In the genomic region with DNA sequence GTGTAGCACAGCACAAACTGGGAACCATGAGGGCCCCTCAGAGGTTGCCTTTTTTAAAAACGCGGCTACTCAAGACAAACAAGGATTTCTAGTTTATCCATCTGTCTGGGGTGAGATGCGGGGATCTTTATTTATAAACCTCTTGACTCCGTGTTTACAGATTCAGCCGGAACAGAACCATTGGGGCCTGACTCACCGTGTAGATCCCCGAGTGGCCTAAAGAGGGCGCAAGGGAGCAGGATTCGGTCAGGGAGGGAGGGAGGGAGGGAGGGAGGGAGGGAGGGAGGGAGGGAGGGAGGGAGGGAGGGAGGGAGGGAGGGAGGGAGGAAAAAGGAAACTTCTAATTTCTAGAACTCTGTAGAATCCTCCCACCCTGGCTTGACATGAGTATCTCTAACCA, we compare ENCODE assay signal across 13 mouse cellular contexts.
DNase-seq lines count a peak whose midpoint lies in the region; ATAC-seq lines count a peak whose summit lies in the region.
"Had no signal": no experiment of that assay in that cellular context is flagged by ENCODE, and none has a peak within 500 bp of the region (broad histone marks: within the 10 kb centered on the region; RNA-seq: fewer than 3 reads in every experiment).

No protein-coding gene starts in this region.

- no peaks in the 10 kb centered on the region for H3K36me3 ChIP-seq in hindbrain, embryonic 11.5 days (ENCODE audit: control insufficient read depth, insufficient read depth, low read length)
- H3K36me3 ChIP-seq in hindbrain, embryonic 16.5 days (ENCODE audit: control insufficient read depth, insufficient read depth, low read length): no peaks in the 10 kb centered on the region
- no peaks in the 10 kb centered on the region for H3K36me3 ChIP-seq in midbrain, embryonic 10.5 days
- H3K36me3 ChIP-seq in midbrain, embryonic 14.5 days (ENCODE audit: control insufficient read depth, insufficient read depth, low read length): no peaks in the 10 kb centered on the region
- no peaks in the 10 kb centered on the region for H3K36me3 ChIP-seq in heart, embryonic 10.5 days
- H3K36me3 ChIP-seq: limb, embryonic 13.5 days had no signal

- no peak overlapping the region for H3K27ac ChIP-seq in hindbrain, embryonic 11.5 days (ENCODE audit: low read depth, low read length)
- H3K27ac ChIP-seq in hindbrain, embryonic 16.5 days (ENCODE audit: low read depth, low read length): no peak overlapping the region
- peak overlapping the region; percentile 55; the same call in 1 of the 2 replicates for H3K27ac ChIP-seq in midbrain, embryonic 10.5 days (replicated peaks)
- no peak overlapping the region for H3K27ac ChIP-seq in midbrain, embryonic 14.5 days (replicated peaks; ENCODE audit: low read depth, low read length)
- no peak overlapping the region for H3K27ac ChIP-seq in heart, embryonic 10.5 days
- H3K27ac ChIP-seq: limb, embryonic 13.5 days had no signal

- no peaks in the 10 kb centered on the region for H3K9me3 ChIP-seq in hindbrain, embryonic 11.5 days (ENCODE audit: control insufficient read depth, low read length)
- no peaks in the 10 kb centered on the region for H3K9me3 ChIP-seq in hindbrain, embryonic 16.5 days (ENCODE audit: control insufficient read depth, low read length)
- H3K9me3 ChIP-seq in midbrain, embryonic 10.5 days (replicated peaks): no peaks in the 10 kb centered on the region
- H3K9me3 ChIP-seq in midbrain, embryonic 14.5 days (ENCODE audit: control insufficient read depth, low read length): no peaks in the 10 kb centered on the region
- H3K9me3 ChIP-seq in heart, embryonic 10.5 days: no peaks in the 10 kb centered on the region
- H3K9me3 ChIP-seq: limb, embryonic 13.5 days had no signal

- peak; percentile 60 for DNase-seq in hindbrain, embryonic 11.5 days (ENCODE audit: low spot score)
- peak; percentile 40 for DNase-seq in midbrain, embryonic 10.5 days (ENCODE audit: low spot score)
- DNase-seq in midbrain, embryonic 14.5 days: no peak
- DNase-seq in R1 (ENCODE audit: low read depth, low spot score): peak; percentile 70
- DNase-seq in embryo, embryonic 10.5 days (ENCODE audit: low spot score): peak; percentile 42
- no peak for DNase-seq in natural killer cell, adult 2 months (ENCODE audit: low spot score in 2 of 2)
- no peak for DNase-seq in heart, embryonic 10.5 days (ENCODE audit: low spot score)
- DNase-seq: gastrocnemius, postnatal 36 days; right cerebral cortex, postnatal 14 days; thymus, postnatal 25 days had no signal

- H3K4me3 ChIP-seq in hindbrain, embryonic 11.5 days (ENCODE audit: low read depth, low read length): no peak overlapping the region
- no peak overlapping the region for H3K4me3 ChIP-seq in hindbrain, embryonic 16.5 days (ENCODE audit: low read length)
- H3K4me3 ChIP-seq in midbrain, embryonic 10.5 days: no peak overlapping the region
- no peak overlapping the region for H3K4me3 ChIP-seq in midbrain, embryonic 14.5 days (replicated peaks; ENCODE audit: low read depth, low read length)
- H3K4me3 ChIP-seq in heart, embryonic 10.5 days: no peak overlapping the region
- H3K4me3 ChIP-seq: limb, embryonic 13.5 days had no signal

- H3K4me2 ChIP-seq in hindbrain, embryonic 11.5 days (replicated peaks; ENCODE audit: low read depth, low read length): no peak overlapping the region
- H3K4me2 ChIP-seq in hindbrain, embryonic 16.5 days (ENCODE audit: low read length): no peak overlapping the region
- no peak overlapping the region for H3K4me2 ChIP-seq in midbrain, embryonic 14.5 days (ENCODE audit: low read length)
- H3K4me2 ChIP-seq: limb, embryonic 13.5 days had no signal

- H3K4me1 ChIP-seq in hindbrain, embryonic 11.5 days (replicated peaks; ENCODE audit: control insufficient read depth, insufficient read depth, low read length): peaks cover 9% of the 10 kb centered on the region; the same call in 1 of the 2 replicates
- H3K4me1 ChIP-seq in hindbrain, embryonic 16.5 days (ENCODE audit: control insufficient read depth, insufficient read depth, low read depth, low read length): peaks cover 7% of the 10 kb centered on the region; the same call in 1 of the 2 replicates
- peaks cover 44% of the 10 kb centered on the region for H3K4me1 ChIP-seq in midbrain, embryonic 10.5 days
- H3K4me1 ChIP-seq in midbrain, embryonic 14.5 days (ENCODE audit: control insufficient read depth, insufficient read depth, low read length): peaks cover 11% of the 10 kb centered on the region
- H3K4me1 ChIP-seq in heart, embryonic 10.5 days: peaks cover 8% of the 10 kb centered on the region

- WGBS in hindbrain, embryonic 11.5 days: 35% methylated on average over 8 of the region's 9 CpGs
- WGBS in hindbrain, embryonic 16.5 days: 26% methylated on average over 9 of the region's 9 CpGs
- WGBS in midbrain, embryonic 10.5 days: 42% methylated on average over 6 of the region's 9 CpGs
- WGBS in midbrain, embryonic 14.5 days: 38% methylated on average over 8 of the region's 9 CpGs
- WGBS in heart, embryonic 10.5 days: 33% methylated on average over 8 of the region's 9 CpGs

- H3K27me3 ChIP-seq in hindbrain, embryonic 11.5 days (ENCODE audit: control insufficient read depth, insufficient read depth, low read length): no peaks in the 10 kb centered on the region
- peaks cover 2% of the 10 kb centered on the region; the same call in 1 of the 2 replicates for H3K27me3 ChIP-seq in hindbrain, embryonic 16.5 days (replicated peaks; ENCODE audit: control insufficient read depth, insufficient read depth, low read length)
- peaks cover 54% of the 10 kb centered on the region for H3K27me3 ChIP-seq in midbrain, embryonic 10.5 days (ENCODE audit: low read depth, poor library complexity, severe bottlenecking)
- H3K27me3 ChIP-seq in midbrain, embryonic 14.5 days (ENCODE audit: control insufficient read depth, insufficient read depth, low read length): 0 out of 2 replicates have a peak, but pooled peaks cover 3% of the 10 kb centered on the region
- peaks cover 9% of the 10 kb centered on the region; the same call in 1 of the 2 replicates for H3K27me3 ChIP-seq in heart, embryonic 10.5 days (ENCODE audit: insufficient read depth, poor library complexity, severe bottlenecking)
- H3K27me3 ChIP-seq: CH12.LX; limb, embryonic 13.5 days had no signal

- no peak overlapping the region for H3K9ac ChIP-seq in hindbrain, embryonic 11.5 days (ENCODE audit: low read depth, low read length)
- no peak overlapping the region for H3K9ac ChIP-seq in hindbrain, embryonic 16.5 days (ENCODE audit: low read depth, low read length)
- H3K9ac ChIP-seq in midbrain, embryonic 14.5 days (replicated peaks; ENCODE audit: low read length): no peak overlapping the region
- H3K9ac ChIP-seq: limb, embryonic 13.5 days had no signal

- ATAC-seq in hindbrain, embryonic 11.5 days (ENCODE audit: low FRiP score): no peak
- ATAC-seq in hindbrain, embryonic 16.5 days: no peak
- ATAC-seq in midbrain, embryonic 14.5 days (ENCODE audit: low FRiP score, low TSS enrichment): no peak

Comparison
In these comparisons a context has a peak if more than half of its experiments do, and no peak if none do; other contexts are left out.
1. DNase-seq: peak in hindbrain, embryonic 11.5 days (single experiment), midbrain, embryonic 10.5 days (single experiment), R1 (single experiment) and embryo, embryonic 10.5 days (single experiment); none in midbrain, embryonic 14.5 days (single experiment), natural killer cell, adult 2 months (0 of 2) and heart, embryonic 10.5 days (single experiment).